Mouse (Mus musculus): ENCODE measurements around the gene Vipr2. TPM values are rescaled to one million over a fixed set of nuclear protein-coding genes. Genes with fewer than 3 reads are reported as not detected.

Vipr2 gene
- polyA plus RNA-seq, 1 experiment: 0.11 TPM

- H3K36me3 ChIP-seq (ENCODE audit: control insufficient read depth, insufficient read depth): no peaks in the 10 kb centered on the region
- H3K79me3 ChIP-seq (ENCODE audit: low read depth): no peaks in the 10 kb centered on the region
- no peaks in the 10 kb centered on the region for H3K79me2 ChIP-seq (ENCODE audit: control insufficient read depth, insufficient read depth)
- TF ChIP-seq CTCF (IDR thresholded peaks at IDR 0.05; ENCODE audit: control insufficient read depth, insufficient read depth, insufficient read length) (no peak), FOSL1 (IDR thresholded peaks at IDR 0.05; ENCODE audit: insufficient read depth, low read length, poor library complexity, severe bottlenecking) (no peak), USF1 (IDR thresholded peaks at IDR 0.05; ENCODE audit: low read depth) (no peak)
- no peak overlapping the region for H3ac ChIP-seq (ENCODE audit: control insufficient read depth, insufficient read length, low read depth)
- no peak overlapping the region for H3K4me3 ChIP-seq (ENCODE audit: insufficient read depth, poor library complexity, severe bottlenecking)
- no peaks in the 10 kb centered on the region for H3K27me3 ChIP-seq (ENCODE audit: control insufficient read depth, insufficient read depth, insufficient read length)
Measured at GRCm38 (mm10) chr12:116145686-116146085, 68.2 kb downstream of the Vipr2 start.

- Histone ChIP-seq H3K79me3 (ENCODE audit: low read depth) (no peaks in the 10 kb centered on the region), H3K36me3 (ENCODE audit: control insufficient read depth, insufficient read depth) (no peaks in the 10 kb centered on the region), H3K4me3 (ENCODE audit: insufficient read depth, poor library complexity, severe bottlenecking) (no peak overlapping the region), H3ac (ENCODE audit: control insufficient read depth, insufficient read length, low read depth) (no peak overlapping the region), H3K27me3 (ENCODE audit: control insufficient read depth, insufficient read depth, insufficient read length) (no peaks in the 10 kb centered on the region), H3K79me2 (ENCODE audit: control insufficient read depth, insufficient read depth) (no peaks in the 10 kb centered on the region)
- TF ChIP-seq FOSL1 (IDR thresholded peaks at IDR 0.05; ENCODE audit: insufficient read depth, low read length, poor library complexity, severe bottlenecking) (no peak), CTCF (IDR thresholded peaks at IDR 0.05; ENCODE audit: control insufficient read depth, insufficient read depth, insufficient read length) (no peak), MAX (IDR thresholded peaks at IDR 0.05) (no peak), CEBPB (IDR thresholded peaks at IDR 0.05; ENCODE audit: low read depth) (no peak), MYOD1 (IDR thresholded peaks at IDR 0.05; ENCODE audit: control insufficient read depth, insufficient read length, low read depth) (no peak)
Measured at GRCm38 (mm10) chr12:116146996-116147634, 69.6 kb downstream of the Vipr2 start.

- Histone ChIP-seq H3K4me3 (ENCODE audit: insufficient read depth, poor library complexity, severe bottlenecking) (no peak overlapping the region), H3K79me2 (ENCODE audit: control insufficient read depth, insufficient read depth) (no peaks in the 10 kb centered on the region), H3ac (ENCODE audit: control insufficient read depth, insufficient read length, low read depth) (no peak overlapping the region), H3K36me3 (ENCODE audit: control insufficient read depth, insufficient read depth) (no peaks in the 10 kb centered on the region), H3K79me3 (ENCODE audit: low read depth) (no peaks in the 10 kb centered on the region), H3K27me3 (ENCODE audit: control insufficient read depth, insufficient read depth, insufficient read length) (no peaks in the 10 kb centered on the region)
- TF ChIP-seq CEBPB (IDR thresholded peaks at IDR 0.05; ENCODE audit: low read depth) (no peak), MYOG (IDR thresholded peaks at IDR 0.05; ENCODE audit: control insufficient read depth, extremely low read depth, insufficient read length) (no peak), CTCF (IDR thresholded peaks at IDR 0.05; ENCODE audit: control insufficient read depth, insufficient read depth, insufficient read length) (no peak), MYOD1 (IDR thresholded peaks at IDR 0.05; ENCODE audit: control insufficient read depth, insufficient read length, low read depth) (no peak), FOSL1 (IDR thresholded peaks at IDR 0.05; ENCODE audit: insufficient read depth, low read length, poor library complexity, severe bottlenecking) (no peak), MAX (IDR thresholded peaks at IDR 0.05) (no peak), USF1 (IDR thresholded peaks at IDR 0.05; ENCODE audit: low read depth) (no peak)
Measured at GRCm38 (mm10) chr12:116152866-116153428, 75.4 kb downstream of the Vipr2 start.

GRCm38 (mm10) chr12:116156792-116157532 lies 79.4 kb downstream of the Vipr2 start:
- H3ac ChIP-seq (ENCODE audit: control insufficient read depth, insufficient read length, low read depth): no peak overlapping the region
- H3K36me3 ChIP-seq (ENCODE audit: control insufficient read depth, insufficient read depth): no peaks in the 10 kb centered on the region
- no peaks in the 10 kb centered on the region for H3K79me3 ChIP-seq (ENCODE audit: low read depth)
- H3K4me3 ChIP-seq (ENCODE audit: insufficient read depth, poor library complexity, severe bottlenecking): no peak overlapping the region
- TF ChIP-seq MYOD1 (IDR thresholded peaks at IDR 0.05; ENCODE audit: control insufficient read depth, insufficient read length, low read depth) (peak; percentile 27), FOSL1 (IDR thresholded peaks at IDR 0.05; ENCODE audit: insufficient read depth, low read length, poor library complexity, severe bottlenecking) (no peak), USF1 (IDR thresholded peaks at IDR 0.05; ENCODE audit: low read depth) (peak; percentile 74), MAX (IDR thresholded peaks at IDR 0.05) (no peak), CEBPB (IDR thresholded peaks at IDR 0.05; ENCODE audit: low read depth) (no peak)
- no peaks in the 10 kb centered on the region for H3K27me3 ChIP-seq (ENCODE audit: control insufficient read depth, insufficient read depth, insufficient read length)
- H3K79me2 ChIP-seq (ENCODE audit: control insufficient read depth, insufficient read depth): no peaks in the 10 kb centered on the region

DNA sequence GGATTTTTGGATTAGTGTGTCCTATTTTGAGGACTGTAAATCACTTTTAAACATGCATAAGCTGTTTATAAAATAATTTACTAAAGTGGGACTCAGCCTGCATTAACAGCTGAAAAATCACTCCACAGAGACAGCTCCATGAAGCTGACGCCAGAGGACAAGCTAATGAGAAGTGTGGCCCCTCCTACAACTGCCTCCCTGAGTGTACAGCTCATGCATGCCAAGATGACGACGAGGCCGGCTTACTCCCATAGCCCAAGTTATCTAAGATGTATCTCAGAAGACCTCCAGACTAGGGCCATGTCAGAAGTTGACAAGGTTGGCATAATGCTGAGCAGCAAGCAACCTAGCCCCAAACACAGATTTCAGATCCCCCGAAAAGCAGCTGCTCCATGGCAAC lies 81.7 kb downstream of the Vipr2 start:
- no peaks in the 10 kb centered on the region for H3K79me2 ChIP-seq (ENCODE audit: control insufficient read depth, insufficient read depth)
- H3K4me3 ChIP-seq (ENCODE audit: insufficient read depth, poor library complexity, severe bottlenecking): no peak overlapping the region
- TF ChIP-seq CEBPB (IDR thresholded peaks at IDR 0.05; ENCODE audit: low read depth): no peak
- TF ChIP-seq MAX (IDR thresholded peaks at IDR 0.05): no peak
- TF ChIP-seq USF1 (IDR thresholded peaks at IDR 0.05; ENCODE audit: low read depth): no peak
- no peak for TF ChIP-seq CTCF (IDR thresholded peaks at IDR 0.05; ENCODE audit: control insufficient read depth, insufficient read depth, insufficient read length)
- TF ChIP-seq MYOD1 (IDR thresholded peaks at IDR 0.05; ENCODE audit: control insufficient read depth, insufficient read length, low read depth): no peak
- TF ChIP-seq MYOG (IDR thresholded peaks at IDR 0.05; ENCODE audit: control insufficient read depth, extremely low read depth, insufficient read length): no peak
- no peak for TF ChIP-seq FOSL1 (IDR thresholded peaks at IDR 0.05; ENCODE audit: insufficient read depth, low read length, poor library complexity, severe bottlenecking)
- no peaks in the 10 kb centered on the region for H3K36me3 ChIP-seq (ENCODE audit: control insufficient read depth, insufficient read depth)
- no peaks in the 10 kb centered on the region for H3K79me3 ChIP-seq (ENCODE audit: low read depth)
- no peak overlapping the region for H3ac ChIP-seq (ENCODE audit: control insufficient read depth, insufficient read length, low read depth)
- H3K27me3 ChIP-seq (ENCODE audit: control insufficient read depth, insufficient read depth, insufficient read length): no peaks in the 10 kb centered on the region

Measured in C2C12 (cell line).